9 mouse cellular contexts compared by ENCODE assay signal in genomic region chr4:122944408-122944807, GRCm38 (mm10). TPM values are rescaled to one million over a fixed set of nuclear protein-coding genes. Genes with fewer than 3 reads are reported as not detected.
DNase-seq lines count a peak whose midpoint lies in the region; ATAC-seq and TF ChIP-seq lines count a peak whose summit lies in the region.
"Had no signal": no experiment of that assay in that cellular context is flagged by ENCODE, and none has a peak within 500 bp of the region (broad histone marks: within the 10 kb centered on the region; RNA-seq: fewer than 3 reads in every experiment).

No protein-coding gene starts in this region.

- H3K9me3 ChIP-seq in intestine, postnatal 0 days (ENCODE audit: control insufficient read depth), result no peaks in the 10 kb centered on the region
- H3K9me3 ChIP-seq: heart, embryonic 15.5 days had no signal

- intact Hi-C loops in left cerebral cortex, postnatal 10 days (cut with DNase I), result loop anchor here (5.0 kb wide), 1 partner anchor 38 kb away; no protein-coding TSS in a partner anchor

- DNase-seq in cerebellum, adult 2 months, result no peak
- peak; percentile 41 for DNase-seq in thymus, adult 2 months
- DNase-seq in thymus, adult 18-20 months, result no peak
- no peak for DNase-seq in adrenal gland, postnatal 25 days
- DNase-seq in left cerebral cortex, postnatal 10 days (ENCODE audit: extremely low spot score in 1 of 2, low spot score in 2 of 2), result no peak

- H3K27ac ChIP-seq in cerebellum, adult 2 months (ENCODE audit: insufficient read depth, low read length), result no peak overlapping the region
- no peak overlapping the region for H3K27ac ChIP-seq in thymus, adult 2 months (ENCODE audit: control insufficient read depth, insufficient read depth, low read length)
- H3K27ac ChIP-seq in intestine, postnatal 0 days (ENCODE audit: low read depth, low read length), result no peak overlapping the region
- H3K27ac ChIP-seq: heart, embryonic 15.5 days had no signal

- H3K4me2 ChIP-seq in intestine, postnatal 0 days (replicated peaks; ENCODE audit: low read depth), result no peak overlapping the region
- H3K4me2 ChIP-seq: heart, embryonic 15.5 days had no signal

- TF ChIP-seq POLR2A in cerebellum, adult 2 months (IDR thresholded peaks at IDR 0.05; ENCODE audit: borderline replicate concordance, insufficient read depth, low read length), result no peak
- TF ChIP-seq POLR2A in thymus, adult 2 months (IDR thresholded peaks at IDR 0.05; ENCODE audit: control insufficient read depth, extremely low read depth, insufficient read depth, low read length, poor library complexity), result no peak

- H3K9ac ChIP-seq in intestine, postnatal 0 days (ENCODE audit: low read depth, low read length), result no peak overlapping the region
- H3K9ac ChIP-seq: heart, embryonic 15.5 days had no signal

- WGBS in cerebellum, adult 2 months, result 26% methylated on average over 4 of the region's 4 CpGs
- 28% methylated on average over 4 of the region's 4 CpGs for WGBS in thymus, adult 2 months
- WGBS in intestine, postnatal 0 days, result 24% methylated on average over 4 of the region's 4 CpGs

- H3K36me3 ChIP-seq in thymus, adult 2 months (ENCODE audit: control insufficient read depth, insufficient read depth, low read length), result no peaks in the 10 kb centered on the region
- peaks cover 5% of the 10 kb centered on the region; the same call in 1 of the 2 replicates for H3K36me3 ChIP-seq in intestine, postnatal 0 days (ENCODE audit: control insufficient read depth, insufficient read depth)
- H3K36me3 ChIP-seq: heart, embryonic 15.5 days had no signal

- H3K27me3 ChIP-seq in cerebellum, adult 2 months (ENCODE audit: control insufficient read depth, insufficient read depth, low read length), result no peaks in the 10 kb centered on the region
- no peaks in the 10 kb centered on the region for H3K27me3 ChIP-seq in thymus, adult 2 months (ENCODE audit: control insufficient read depth, insufficient read depth, low read length)
- no peaks in the 10 kb centered on the region for H3K27me3 ChIP-seq in intestine, postnatal 0 days (replicated peaks; ENCODE audit: control insufficient read depth, insufficient read depth, low read length)

- H3K4me3 ChIP-seq in cerebellum, adult 2 months (replicated peaks; ENCODE audit: insufficient read depth, low read depth, low read length), result no peak overlapping the region
- H3K4me3 ChIP-seq in thymus, adult 2 months (ENCODE audit: control insufficient read depth, insufficient read depth, low read length), result no peak overlapping the region
- H3K4me3 ChIP-seq in intestine, postnatal 0 days (ENCODE audit: low read depth, low read length), result no peak overlapping the region
- H3K4me3 ChIP-seq: heart, embryonic 15.5 days had no signal

- H3K4me1 ChIP-seq in cerebellum, adult 2 months (ENCODE audit: control insufficient read depth, insufficient read depth, low read length), result no peaks in the 10 kb centered on the region
- H3K4me1 ChIP-seq in thymus, adult 2 months (replicated peaks; ENCODE audit: control insufficient read depth, insufficient read depth, low read length), result no peaks in the 10 kb centered on the region
- no peaks in the 10 kb centered on the region for H3K4me1 ChIP-seq in intestine, postnatal 0 days (replicated peaks; ENCODE audit: control insufficient read depth, insufficient read depth, low read length)
- H3K4me1 ChIP-seq: heart, embryonic 15.5 days had no signal

- no peak for ATAC-seq in cerebellum, adult (ENCODE audit: insufficient number of reproducible peaks, low FRiP score, low TSS enrichment)
- peak; percentile 25; the same call in 1 of the 2 replicates for ATAC-seq in intestine, postnatal 0 days
- ATAC-seq in monocyte, adult 5-6 weeks (replicated peaks; ENCODE audit: insufficient number of reproducible peaks, low FRiP score, low TSS enrichment, poor library complexity, severe bottlenecking), result 0 out of 2 replicates have a peak, but pooled peaks have one; percentile 13

- TF ChIP-seq CTCF in cerebellum, adult 2 months (IDR thresholded peaks at IDR 0.05; ENCODE audit: borderline replicate concordance, insufficient read depth, low read depth, low read length), result peak; percentile 51; the same call in 1 of the 2 replicates
- TF ChIP-seq CTCF in thymus, adult 2 months (IDR thresholded peaks at IDR 0.05; ENCODE audit: borderline replicate concordance, control insufficient read depth, extremely low read depth, insufficient read depth, low read length, poor library complexity), result 0 out of 2 replicates have a peak, but pooled peaks have one; percentile 65
- TF ChIP-seq CTCF in intestine, postnatal 0 days (IDR thresholded peaks at IDR 0.05; ENCODE audit: low read depth), result peak; percentile 83

RNA-seq across cellular contexts. Expression of gene Mfsd2a, which starts 16.6 kb away (rescaled TPM):
- polyA plus RNA-seq in cerebellum, adult 2 months (2012; rRNA removed), result 32.9 and 34.4 TPM in 2 replicates
- polyA plus RNA-seq in thymus, adult 2 months (2012; rRNA removed), result 3.2 and 3.5 TPM in 2 replicates
- 189 and 247 TPM in 2 replicates for polyA plus RNA-seq in intestine, postnatal 0 days (2015; fragmentation: Nextera tagmentation; extraction: Ambion mirVana)
- not detected in 3 replicates for total RNA-seq in monocyte, adult 5-6 weeks (2017)
- total RNA-seq in adrenal gland, postnatal 25 days (2021), result 1.7 TPM in 1 of 2 replicates, not detected in the other
- total RNA-seq in left cerebral cortex, postnatal 10 days (2021), result 10 to 100 TPM; 47.0 to 58.6 TPM

RNA-seq across cellular contexts. Expression of gene Mycl, which starts 51.0 kb away (rescaled TPM):
- 5.3 and 5.8 TPM in 2 replicates for polyA plus RNA-seq in cerebellum, adult 2 months (2012; rRNA removed)
- polyA plus RNA-seq in thymus, adult 2 months (2012; rRNA removed), result 4.3 and 5.2 TPM in 2 replicates
- polyA plus RNA-seq in intestine, postnatal 0 days (2015; fragmentation: Nextera tagmentation; extraction: Ambion mirVana), result 2.5 and 2.9 TPM in 2 replicates
- total RNA-seq in monocyte, adult 5-6 weeks (2017), result 1.3 TPM in 1 of 3 replicates, not detected in the others
- 1.1 and 1.2 TPM in 2 replicates for total RNA-seq in adrenal gland, postnatal 25 days (2021)
- 10 to 100 TPM; 35.0 to 39.2 TPM for total RNA-seq in left cerebral cortex, postnatal 10 days (2021)

RNA-seq across cellular contexts. Expression of gene Cap1, which starts 58.6 kb away (rescaled TPM):
- polyA plus RNA-seq in cerebellum, adult 2 months (2012; rRNA removed), result 82.1 and 89.7 TPM in 2 replicates
- 192 and 203 TPM in 2 replicates for polyA plus RNA-seq in thymus, adult 2 months (2012; rRNA removed)
- polyA plus RNA-seq in intestine, postnatal 0 days (2015; fragmentation: Nextera tagmentation; extraction: Ambion mirVana), result 58.4 and 60.4 TPM in 2 replicates
- 562 to 797 TPM (median 623 TPM) in 3 replicates for total RNA-seq in monocyte, adult 5-6 weeks (2017)
- 132 and 141 TPM in 2 replicates for total RNA-seq in adrenal gland, postnatal 25 days (2021)
- 100 to 1,000 TPM; 203 to 204 TPM for total RNA-seq in left cerebral cortex, postnatal 10 days (2021)

Comparison
In these comparisons a context has a peak if more than half of its experiments do, and no peak if none do; other contexts are left out.
1. RNA of gene Mfsd2a, which starts 16.6 kb away (total RNA-seq): 47.0 to 58.6 TPM in left cerebral cortex, postnatal 10 days; 1.7 TPM in adrenal gland, postnatal 25 days and not detected in monocyte, adult 5-6 weeks; every median in the first group is over 10 times any median in the second.
2. RNA of gene Mycl, which starts 51.0 kb away (total RNA-seq): 35.0 to 39.2 TPM in left cerebral cortex, postnatal 10 days; 1.3 TPM in monocyte, adult 5-6 weeks and 1.1 to 1.2 TPM in adrenal gland, postnatal 25 days; every median in the first group is over 10 times any median in the second.
3. Peak in every context shown above with its lines, with median percentiles within 50 percentile points of each other: CTCF ChIP-seq.